Mouse (Mus musculus) cerebellum, adult (tissue): ENCODE measurements at regions not wholly inside any gene's neighbourhood (a gene's known extent, or its start where the extent isn't known, plus 50 kb on each side); places are given as distances from the start of the nearest gene placed in this dataset.
A peak's percentile ranks its signal among the peaks of the same experiment; 100 is the strongest.
"Not testable (repeated sequence)": the region's sequence is repeated elsewhere in the genome, so short reads cannot be mapped to it uniquely, and the experiment has no call there.

Experiments used
- ATAC-seq: cut with Nextera tagmentation; 2 replicates; pipeline ENCODE4 v1.9.2; 2017; ENCODE audit warnings: mild to moderate bottlenecking, moderate library complexity, mixed read lengths; ENCODE audit not compliant: insufficient number of reproducible peaks, low FRiP score, low TSS enrichment

DNA sequence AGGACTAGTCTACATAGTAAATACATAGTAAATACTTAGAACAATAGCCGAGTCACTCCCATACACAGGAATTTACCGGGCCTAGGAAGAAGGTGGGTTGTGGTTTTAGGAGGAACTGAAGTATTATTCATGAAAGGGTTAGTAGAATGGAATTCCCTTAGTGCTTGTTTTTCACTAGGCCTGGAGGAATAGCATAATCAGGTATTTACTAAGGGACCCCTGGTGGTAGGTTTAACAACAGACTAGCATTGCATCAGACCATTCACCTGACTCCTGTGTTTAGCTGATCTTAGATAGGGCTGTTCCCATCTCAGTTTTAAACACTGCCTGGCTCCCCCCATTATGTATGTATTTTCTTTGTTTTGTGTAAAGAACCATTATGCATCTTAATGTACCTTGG lies 339.0 kb downstream of the Dync2h1 start:
- not testable (repeated sequence) for ATAC-seq

- not testable (repeated sequence) for ATAC-seq
These were observed 349.3 kb downstream of the Dync2h1 start for GRCm38 (mm10) chr9:6834936-6835335.

- no peak for ATAC-seq
These were observed 349.8 kb downstream of the Dync2h1 start for GRCm38 (mm10) chr9:6834470-6834869.

DNA sequence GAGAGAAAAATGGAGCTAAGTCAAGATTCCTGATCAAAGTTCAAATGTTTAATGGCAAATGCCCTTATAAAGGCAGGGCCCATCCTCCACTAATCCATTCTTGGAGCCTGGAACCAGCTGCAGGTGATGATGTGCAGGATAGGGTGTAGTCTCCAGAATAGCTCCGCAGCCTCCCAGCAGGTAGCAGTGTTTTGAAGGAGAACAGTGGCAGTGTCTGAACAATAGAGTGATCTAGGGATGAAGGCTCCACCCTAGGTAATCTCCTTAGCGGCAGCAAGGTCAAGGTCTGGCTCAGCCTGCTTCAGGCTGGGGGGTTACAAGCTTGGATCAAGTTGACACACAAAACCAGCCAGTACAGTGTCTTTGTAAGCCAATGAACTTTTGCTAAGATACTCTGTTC lies 351.4 kb downstream of the Dync2h1 start:
- ATAC-seq, result no peak

GRCm38 (mm10) chr9:6831642-6832041 lies 352.6 kb downstream of the Dync2h1 start:
- ATAC-seq, result not testable (repeated sequence)

- no peak for ATAC-seq
These were observed 357.7 kb downstream of the Dync2h1 start for GRCm38 (mm10) chr9:6826581-6826980.

DNA sequence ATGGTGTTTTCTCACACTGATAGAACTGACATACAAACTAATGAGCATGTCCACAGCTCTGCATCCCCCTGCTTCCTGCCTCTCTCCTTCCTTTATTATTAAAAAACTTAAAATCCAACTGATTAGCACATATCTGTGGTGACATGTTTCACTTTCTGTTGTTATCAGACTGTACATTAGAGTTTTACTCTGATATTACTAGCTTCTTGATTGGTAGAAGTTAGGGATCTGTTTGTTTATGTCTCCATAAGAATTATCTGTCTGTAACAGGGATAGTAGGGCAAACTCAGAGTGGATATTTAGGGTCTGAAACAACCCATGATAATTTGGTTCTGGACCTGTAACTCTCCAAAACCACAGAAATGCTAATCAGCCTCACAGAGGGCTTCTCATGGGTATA lies 358.6 kb downstream of the Dync2h1 start:
- ATAC-seq, result no peak

DNA sequence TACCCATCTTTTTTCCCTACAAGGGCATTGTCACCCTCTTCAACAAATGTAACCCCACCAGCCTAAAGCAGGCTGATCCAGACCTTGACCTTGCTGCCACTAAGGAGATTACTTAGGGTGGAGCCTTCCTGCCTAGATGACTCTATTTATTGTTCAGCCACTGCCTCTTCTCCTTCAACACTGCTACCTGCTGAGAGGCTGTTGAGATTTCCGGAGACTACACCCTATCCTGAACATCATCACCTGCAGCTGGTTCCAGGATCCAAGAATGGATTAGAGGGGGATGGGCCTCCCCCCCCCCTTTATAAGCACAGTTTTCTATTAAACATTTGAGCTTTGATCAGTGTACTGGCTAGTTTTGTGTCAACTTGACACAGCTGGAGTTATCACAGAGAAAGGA lies 360.3 kb downstream of the Dync2h1 start:
- ATAC-seq, result not testable (repeated sequence)

DNA sequence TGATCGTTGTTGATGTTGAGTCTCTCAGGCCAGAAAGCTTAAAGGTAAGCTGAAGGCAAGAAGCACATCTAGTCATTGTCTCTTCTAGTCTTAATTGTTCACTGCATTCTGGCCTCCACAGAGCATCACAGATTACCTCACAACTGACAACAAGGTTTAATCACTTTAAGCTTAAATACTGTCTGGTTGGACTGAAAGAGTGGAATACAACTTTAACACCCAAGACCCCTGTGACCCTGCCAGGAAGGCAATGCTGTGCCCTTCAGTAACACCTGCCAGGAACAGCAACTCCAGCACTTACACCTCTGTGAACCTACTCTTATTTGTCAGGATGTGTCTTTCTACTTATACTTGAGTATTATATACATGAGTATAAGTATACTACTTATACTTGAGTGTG lies 360.7 kb downstream of the Dync2h1 start:
- ATAC-seq, result no peak

DNA sequence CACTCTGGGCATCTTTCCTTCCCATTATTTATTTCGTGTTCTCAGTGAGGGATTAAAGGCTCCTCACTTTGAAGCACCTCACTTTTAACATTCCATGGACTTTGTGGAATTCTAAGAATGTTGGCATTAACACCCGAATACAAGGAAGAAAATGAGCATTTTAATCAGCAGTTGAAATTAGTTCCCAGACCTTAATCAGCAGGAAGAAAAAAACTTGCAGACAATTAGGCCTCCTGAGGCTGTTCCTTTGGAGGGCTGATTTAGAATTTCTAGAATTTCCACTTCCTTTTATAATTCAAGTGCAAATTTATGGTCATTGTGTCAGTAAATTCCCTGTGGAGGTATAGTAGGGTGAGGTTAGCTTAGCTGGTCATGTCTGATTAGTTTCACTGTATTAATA lies 407.6 kb downstream of the Dync2h1 start:
- no peak for ATAC-seq

DNA sequence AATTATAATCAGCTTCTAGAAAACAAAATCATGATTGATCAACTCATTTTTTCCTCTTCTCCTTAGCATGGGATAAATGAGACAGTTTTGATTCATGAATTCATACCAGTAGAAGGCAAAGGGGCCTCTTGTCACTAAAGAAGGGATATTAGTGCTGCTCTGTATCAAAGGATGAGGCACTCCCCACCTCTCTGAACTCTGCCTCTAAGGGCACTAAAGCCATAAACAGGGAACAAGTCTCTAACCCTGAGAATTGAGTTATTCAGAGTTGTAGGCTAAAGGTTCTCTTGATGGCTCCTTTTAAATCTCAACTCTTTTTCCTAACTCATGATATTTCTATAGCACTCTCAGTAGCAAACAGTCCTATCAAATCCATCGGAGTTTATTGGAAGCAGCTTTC lies 442.8 kb downstream of the Dync2h1 start:
- ATAC-seq, result no peak

- no peak for ATAC-seq
These were observed 447.8 kb downstream of the Dync2h1 start for GRCm38 (mm10) chr9:6736411-6736810.

- no peak for ATAC-seq
These were observed 456.8 kb upstream of the Ddi1 start for GRCm38 (mm10) chr9:6726411-6726810.

DNA sequence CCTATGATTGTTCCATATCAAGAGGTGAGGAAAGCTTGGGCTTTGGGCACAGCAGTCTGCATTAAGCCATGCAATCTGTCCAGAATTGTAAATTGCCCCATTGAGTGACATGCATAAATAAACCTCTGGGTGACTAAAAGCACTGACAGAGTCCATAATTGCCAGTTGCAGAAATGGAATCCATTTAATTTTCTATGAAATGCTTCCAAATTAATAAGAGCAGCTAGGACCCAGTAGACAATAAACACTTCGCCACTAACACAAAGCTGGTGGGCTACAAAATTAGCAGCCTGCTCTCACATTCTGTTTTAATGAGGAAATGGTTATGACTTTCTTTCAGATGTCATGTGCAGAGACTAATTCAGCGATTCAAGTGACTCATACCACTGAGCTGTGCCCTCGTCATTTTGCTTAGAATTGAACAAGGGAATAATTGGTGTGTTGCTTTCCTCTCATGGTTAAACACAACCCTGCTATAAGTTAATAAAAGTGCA lies 407.6 kb upstream of the Ddi1 start:
- no peak for ATAC-seq

DNA sequence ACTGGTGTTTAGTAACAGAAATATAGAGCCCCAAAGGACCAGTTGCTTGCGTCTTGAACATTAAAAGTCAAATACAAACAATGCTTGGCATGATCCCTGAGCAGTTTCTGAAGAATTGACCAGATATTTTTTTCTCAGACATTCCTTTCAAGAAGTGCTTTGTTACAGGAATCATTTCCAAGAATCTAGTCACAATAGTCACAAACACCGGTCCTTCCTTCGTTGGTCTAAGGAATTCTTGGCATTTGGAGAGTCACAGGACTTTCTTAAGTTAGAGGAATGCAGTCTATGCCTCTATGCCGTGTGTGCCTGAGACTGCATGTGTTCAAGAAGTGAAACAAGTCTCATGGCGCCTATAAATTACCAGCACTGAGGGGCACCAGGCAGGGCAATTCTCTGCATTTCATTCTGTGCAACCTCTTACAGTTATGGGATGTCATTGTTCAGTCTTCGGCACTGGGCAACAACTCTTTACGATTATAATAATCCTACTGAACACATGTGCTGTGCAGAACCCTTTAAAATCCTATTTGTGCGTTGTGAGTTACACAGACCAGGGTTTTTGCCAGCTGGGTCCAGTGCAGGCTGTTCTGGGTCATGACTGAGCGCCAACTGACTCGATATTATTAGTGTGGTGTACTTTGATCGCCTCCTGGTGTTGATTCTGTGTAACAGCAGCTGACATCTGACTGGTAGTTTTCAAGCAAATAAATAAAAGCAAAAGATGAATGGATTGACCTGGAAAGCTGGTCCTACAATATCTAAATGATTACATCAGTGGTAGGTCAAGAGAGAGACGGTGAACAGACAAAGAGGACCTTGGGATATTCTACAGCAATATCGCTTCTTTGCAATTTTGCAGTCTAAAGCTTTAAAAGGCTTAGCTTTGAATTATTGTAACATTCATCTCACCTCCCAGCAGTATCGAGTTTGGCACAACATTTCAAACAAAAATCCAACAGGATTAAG lies 398.6 kb upstream of the Ddi1 start:
- peak; percentile 74 for ATAC-seq

- ATAC-seq, result no peak
These were observed 396.0 kb upstream of the Ddi1 start for GRCm38 (mm10) chr9:6665679-6666078.

DNA sequence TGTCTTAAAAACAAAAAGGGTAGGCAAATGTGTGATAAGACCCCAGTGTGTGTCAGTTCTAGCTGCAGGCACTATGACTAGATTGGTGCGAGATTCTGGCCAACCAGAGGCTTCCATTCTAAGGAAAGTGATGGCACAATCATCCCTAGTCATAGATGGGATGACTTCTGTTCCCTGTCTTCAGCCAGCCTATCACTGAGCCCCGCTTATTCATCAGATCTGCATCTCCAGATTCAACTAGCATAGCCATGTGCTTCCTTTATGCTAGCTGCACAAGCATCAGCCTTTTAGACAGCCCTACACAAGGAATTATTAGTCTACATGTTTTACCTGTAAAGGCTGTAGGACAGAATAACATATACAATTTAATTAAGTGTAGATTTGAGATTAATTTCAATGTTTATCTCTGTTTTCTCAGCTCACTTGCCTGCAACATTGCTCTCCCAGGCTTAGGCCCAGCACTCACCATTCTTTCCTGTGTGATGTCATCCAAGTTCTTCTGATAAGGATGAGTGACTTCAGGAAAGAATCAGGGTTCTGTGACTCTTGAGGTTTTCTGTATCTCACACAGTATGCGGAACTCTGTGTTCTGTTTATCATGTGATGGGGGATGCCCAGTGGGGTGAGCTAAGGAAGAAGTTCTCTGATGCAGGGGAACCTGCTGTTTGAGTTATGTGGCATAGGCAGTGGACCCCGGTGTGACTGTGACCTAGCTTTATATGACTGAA lies 382.8 kb upstream of the Ddi1 start:
- no peak for ATAC-seq

- no peak for ATAC-seq
These were observed 382.1 kb upstream of the Ddi1 start for GRCm38 (mm10) chr9:6651572-6652236.

GRCm38 (mm10) chr9:6645796-6646309 lies 376.2 kb upstream of the Ddi1 start:
- no peak for ATAC-seq

DNA sequence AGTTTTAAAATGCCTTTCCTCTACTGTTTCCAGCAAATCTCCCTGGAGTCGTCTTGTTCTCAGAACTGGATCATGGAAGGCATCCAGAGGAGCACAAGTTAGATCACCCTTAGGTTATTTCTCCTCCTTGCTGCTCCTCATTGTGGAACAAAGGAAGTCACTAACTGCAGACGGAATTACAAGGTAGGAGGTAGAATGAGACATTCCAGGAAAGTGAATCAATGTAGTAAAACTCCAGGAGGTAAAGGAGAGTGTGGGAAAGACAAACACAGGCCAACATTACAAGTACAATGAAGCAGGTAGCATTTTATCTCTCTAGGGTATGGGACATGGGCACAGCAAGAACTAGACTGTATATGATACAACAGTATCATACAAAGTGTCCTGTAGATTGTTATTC lies 375.7 kb upstream of the Ddi1 start:
- no peak for ATAC-seq

GRCm38 (mm10) chr9:6617155-6617554 lies 347.5 kb upstream of the Ddi1 start:
- no peak for ATAC-seq
